Mouse (Mus musculus): ENCODE results near the gene Prok2. TPM values are rescaled to one million over a fixed set of nuclear protein-coding genes. Genes with fewer than 3 reads are reported as not detected.

Gene Prok2
- total RNA-seq, 2 experiments from 2014 or later, result 0.39 to 1.6 TPM

- intact Hi-C loops (cut with DNase I), result no loop called here
- DNase-seq (ENCODE audit: low spot score in 2 of 2), result no peak
Measured at GRCm38 (mm10) chr6:99700484-99700883, 25.7 kb downstream of the Prok2 start.

DNA sequence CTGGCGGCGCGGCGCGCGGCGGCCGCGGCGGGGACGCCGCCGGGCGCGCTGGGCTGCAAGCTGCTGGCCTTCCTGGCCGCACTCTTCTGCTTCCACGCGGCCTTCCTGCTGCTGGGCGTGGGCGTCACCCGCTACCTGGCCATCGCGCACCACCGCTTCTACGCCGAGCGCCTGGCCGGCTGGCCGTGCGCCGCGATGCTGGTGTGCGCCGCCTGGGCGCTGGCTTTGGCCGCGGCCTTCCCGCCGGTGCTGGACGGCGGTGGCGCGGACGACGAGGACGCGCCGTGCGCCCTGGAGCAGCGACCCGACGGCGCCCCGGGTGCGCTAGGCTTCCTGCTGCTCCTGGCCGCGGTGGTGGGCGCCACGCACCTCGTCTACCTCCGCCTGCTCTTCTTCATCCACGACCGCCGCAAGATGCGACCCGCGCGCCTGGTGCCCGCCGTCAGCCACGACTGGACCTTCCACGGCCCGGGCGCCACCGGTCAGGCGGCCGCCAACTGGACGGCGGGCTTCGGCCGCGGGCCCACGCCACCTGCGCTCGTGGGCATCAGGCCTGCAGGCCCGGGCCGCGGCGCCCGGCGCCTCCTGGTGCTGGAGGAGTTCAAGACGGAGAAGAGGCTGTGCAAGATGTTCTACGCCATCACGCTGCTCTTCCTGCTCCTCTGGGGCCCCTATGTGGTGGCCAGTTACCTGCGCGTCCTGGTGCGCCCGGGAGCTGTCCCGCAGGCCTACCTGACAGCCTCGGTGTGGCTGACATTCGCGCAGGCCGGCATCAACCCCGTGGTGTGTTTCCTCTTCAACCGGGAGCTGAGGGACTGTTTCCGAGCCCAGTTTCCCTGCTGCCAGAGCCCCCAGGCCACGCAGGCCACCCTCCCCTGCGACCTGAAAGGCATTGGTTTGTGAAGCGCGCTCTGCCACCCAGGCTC, 33.0 kb downstream of the Prok2 start:
- DNase-seq (ENCODE audit: low spot score in 2 of 2), result peak in 1 of 2 experiments; percentile 60
- intact Hi-C loops (cut with DNase I), result no loop called here

GRCm38 (mm10) chr6:99692206-99692915, 33.8 kb downstream of the Prok2 start, which contains the start of gene Gpr27:
Gene Gpr27 (plus strand): TSS chr6:99692679.
- DNase-seq (ENCODE audit: low spot score in 2 of 2), result peak; percentile 45 to 63
- intact Hi-C loops (cut with DNase I), result no loop called here

DNA sequence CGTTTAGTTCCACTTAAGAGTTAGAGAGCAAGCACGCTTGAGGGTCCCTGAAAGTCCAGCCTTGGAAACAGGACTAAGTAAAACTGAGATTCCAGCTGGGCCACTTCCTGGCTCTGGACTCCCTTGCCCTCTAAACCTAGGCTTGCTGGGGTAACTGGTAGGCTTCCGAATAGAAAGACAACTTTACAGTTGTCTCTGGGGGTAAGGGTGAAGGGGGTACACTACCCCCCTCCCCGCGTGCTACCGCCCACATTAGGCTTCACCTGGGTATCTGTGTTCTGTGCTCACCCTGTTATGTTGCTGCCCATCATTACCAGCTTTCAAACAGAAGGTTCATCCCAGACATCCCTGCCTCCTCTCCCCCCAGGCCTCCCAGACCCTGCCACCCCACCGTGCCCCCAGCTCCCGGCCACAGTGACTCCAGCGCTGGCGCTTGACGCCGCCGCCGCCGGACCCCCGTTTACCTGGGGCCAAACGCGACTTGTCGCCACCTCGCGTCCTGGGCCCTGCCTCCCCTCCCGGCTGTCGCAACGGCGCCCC, 34.5 kb downstream of the Prok2 start:
- intact Hi-C loops (cut with DNase I), result no loop called here

DNA sequence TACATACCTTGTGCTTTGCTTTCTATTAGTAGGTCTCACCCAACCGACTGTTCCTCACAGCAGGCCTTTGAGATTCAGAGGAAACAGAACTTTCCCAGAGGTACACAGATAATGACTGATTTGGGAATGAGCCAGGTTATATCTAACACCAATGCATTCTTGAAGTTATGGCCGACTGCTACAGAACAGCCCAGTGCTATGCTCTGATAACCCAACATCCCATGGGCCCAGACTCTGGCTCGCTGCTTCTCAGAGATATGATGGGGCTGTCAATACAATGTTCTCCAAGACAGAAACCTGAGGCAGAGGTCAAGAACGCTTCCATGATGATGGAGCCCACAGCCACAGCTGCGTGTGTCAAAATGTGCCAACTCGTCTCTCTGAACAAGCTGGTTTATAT, 37.7 kb downstream of the Prok2 start:
- intact Hi-C loops (cut with DNase I), result no loop called here
- DNase-seq (ENCODE audit: low spot score in 2 of 2), result no peak

More for the DNA sequence above, 34.5 kb downstream of the Prok2 start:
- DNase-seq (ENCODE audit: low spot score in 2 of 2), result no peak

DNA sequence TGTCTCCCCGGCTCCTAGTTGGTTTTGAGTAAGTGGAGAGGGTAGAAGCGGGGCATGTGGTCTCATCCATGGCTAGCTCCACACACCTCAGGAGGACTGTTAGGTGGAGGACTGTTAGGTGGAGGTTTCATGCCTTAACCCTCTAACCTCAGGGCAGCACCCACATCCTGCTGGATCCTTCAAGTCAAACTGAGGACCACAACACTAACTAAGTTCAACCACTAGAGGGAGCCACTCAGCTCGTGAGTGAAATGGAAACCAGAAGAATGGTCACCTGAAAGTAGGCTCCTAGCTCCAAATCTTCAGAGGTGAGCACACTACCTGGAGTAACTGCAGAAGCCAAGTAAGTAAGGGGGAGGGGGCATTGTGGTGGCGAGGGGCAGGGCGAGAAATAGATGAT, 41.3 kb downstream of the Prok2 start:
- no peak for DNase-seq (ENCODE audit: low spot score in 2 of 2)
- intact Hi-C loops (cut with DNase I), result no loop called here

GRCm38 (mm10) chr6:99683974-99684373, 42.2 kb downstream of the Prok2 start:
- no peak for DNase-seq (ENCODE audit: low spot score in 2 of 2)
- intact Hi-C loops (cut with DNase I), result no loop called here

- DNase-seq (ENCODE audit: low spot score in 2 of 2), result no peak
- intact Hi-C loops (cut with DNase I), result no loop called here
Measured at GRCm38 (mm10) chr6:99678108-99678507, 48.1 kb downstream of the Prok2 start.

DNA sequence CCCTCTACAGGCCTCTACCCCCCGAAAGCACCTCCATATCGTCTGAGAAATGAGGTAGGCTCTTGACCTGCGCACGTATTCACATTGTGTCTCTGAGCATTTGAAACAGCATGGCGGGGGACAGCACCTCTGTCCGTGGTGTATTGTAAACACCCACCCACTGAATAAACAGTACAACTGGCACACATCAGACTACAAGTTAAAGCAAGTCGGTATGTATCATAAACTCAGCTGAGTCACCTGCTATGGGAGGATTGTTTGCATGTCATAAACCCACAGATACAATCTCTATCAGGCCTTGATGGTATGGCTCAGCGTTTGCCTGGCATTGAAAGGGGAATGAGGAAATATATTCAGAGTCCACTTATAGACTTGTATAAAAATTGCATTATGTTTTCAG, 48.9 kb downstream of the Prok2 start:
- DNase-seq (ENCODE audit: low spot score in 2 of 2), result no peak
- intact Hi-C loops (cut with DNase I), result no loop called here

DNA sequence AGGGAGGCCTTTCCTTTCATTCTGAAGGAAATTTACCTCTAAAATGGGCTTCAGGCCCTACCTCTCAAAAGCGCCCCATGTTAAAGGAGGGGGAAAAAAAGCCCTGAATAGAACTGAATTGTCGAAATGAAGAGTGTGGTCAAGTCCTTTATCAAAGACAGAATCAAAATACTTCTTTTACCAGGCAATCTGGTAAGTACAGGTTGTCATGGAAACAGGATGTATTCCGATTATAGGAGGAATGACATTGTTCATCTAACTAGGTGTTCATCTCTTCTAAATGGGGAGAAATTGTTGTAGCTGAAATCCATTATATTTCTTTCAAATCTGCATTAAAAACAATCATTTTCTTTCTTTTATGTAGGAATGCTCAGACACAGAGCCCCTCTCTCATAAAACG, 51.7 kb downstream of the Prok2 start:
- DNase-seq (ENCODE audit: low spot score in 2 of 2), result no peak
- intact Hi-C loops (cut with DNase I), result no loop called here

DNA sequence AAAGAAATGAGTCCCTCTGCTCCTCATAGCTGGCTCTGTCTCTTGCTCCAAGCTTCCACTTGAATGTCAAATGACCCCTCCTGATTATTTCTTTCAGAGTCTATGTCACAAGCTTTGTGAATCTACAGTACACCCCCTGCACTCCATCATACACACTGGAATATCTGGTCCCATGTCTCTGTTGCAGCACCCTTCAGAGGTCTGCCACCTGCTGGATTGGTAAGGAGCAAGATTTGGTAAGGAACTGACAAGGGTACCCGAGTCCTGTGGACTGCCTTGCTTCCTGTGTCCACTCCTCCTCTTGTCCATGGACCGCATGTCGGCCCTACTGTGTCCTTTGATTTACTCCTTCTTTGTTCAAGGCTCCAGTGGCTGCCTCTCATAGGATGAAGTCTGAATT, 54.4 kb downstream of the Prok2 start:
- intact Hi-C loops (cut with DNase I), result no loop called here
- no peak for DNase-seq (ENCODE audit: low spot score in 2 of 2)

DNA sequence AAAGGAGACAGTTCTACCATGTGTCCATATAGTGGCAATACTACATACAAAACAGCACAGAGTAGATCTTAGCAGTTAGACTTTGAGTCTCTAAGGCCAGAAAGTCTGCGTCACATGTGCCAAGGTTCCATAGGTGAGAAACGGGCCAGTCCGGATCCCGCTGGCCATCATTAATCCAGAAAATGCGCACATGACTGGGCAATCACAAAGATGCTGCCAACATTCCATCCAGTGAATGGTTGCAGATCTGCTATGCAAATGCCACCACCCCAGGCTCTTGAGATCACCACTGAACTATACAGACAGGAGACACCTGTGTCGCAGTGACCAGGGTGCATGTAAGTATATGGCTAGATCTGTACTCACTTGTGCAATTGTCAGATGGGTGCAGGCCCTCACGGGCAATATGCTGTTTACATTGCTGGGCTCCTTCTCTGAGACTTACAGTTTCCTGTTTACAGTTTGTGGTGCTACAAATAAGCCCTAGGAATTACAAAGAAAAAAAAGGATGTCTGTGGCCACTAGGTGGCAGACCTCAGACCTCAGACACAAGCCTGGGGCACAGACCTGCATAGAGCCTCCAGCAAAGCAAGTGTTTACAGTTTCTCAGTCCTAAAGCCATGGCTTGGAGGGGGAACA, 55.6 kb downstream of the Prok2 start:
- DNase-seq (ENCODE audit: low spot score in 2 of 2), result peak; percentile 69
- intact Hi-C loops (cut with DNase I), result no loop called here

DNA sequence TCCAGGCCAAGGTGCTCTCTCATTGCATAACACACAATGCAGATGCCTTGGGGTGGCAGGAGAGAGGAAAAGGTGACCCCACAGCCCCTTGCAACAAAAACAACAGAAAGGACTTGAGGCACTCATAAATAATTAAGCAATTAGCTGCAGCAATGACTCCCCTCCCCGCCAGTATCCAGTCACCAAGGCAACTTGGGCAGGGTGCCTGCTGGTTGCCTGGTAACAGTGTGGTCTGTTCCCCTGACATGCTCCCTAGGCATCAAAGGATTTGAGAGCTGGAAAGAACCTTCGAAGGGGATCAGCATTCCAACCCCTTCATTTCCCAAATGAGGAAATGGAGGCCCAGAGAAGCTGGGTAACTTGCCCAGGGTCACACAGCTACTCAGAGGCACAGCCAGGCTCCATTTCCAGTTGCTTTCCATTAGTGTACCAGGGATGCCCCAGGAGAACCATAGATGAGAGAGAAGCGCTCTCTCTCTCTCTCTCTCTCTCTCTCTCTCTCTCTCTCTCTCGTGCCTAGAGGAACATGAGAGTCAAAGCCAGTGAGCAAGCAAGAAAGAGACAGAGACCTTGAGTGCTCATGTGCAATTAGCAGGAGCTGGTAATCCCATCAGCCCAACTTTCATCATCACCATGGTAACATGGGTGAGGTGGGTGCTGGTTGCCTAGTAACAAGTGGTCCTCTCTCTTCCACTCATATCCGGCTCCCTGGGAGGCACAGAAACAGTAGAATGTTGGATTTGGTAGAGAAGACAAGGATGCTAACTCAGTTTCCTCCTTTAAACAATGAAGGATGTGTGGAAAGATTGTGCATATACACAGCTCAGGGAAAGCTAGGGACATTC, 56.5 kb downstream of the Prok2 start:
- intact Hi-C loops (cut with DNase I), result no loop called here

DNA sequence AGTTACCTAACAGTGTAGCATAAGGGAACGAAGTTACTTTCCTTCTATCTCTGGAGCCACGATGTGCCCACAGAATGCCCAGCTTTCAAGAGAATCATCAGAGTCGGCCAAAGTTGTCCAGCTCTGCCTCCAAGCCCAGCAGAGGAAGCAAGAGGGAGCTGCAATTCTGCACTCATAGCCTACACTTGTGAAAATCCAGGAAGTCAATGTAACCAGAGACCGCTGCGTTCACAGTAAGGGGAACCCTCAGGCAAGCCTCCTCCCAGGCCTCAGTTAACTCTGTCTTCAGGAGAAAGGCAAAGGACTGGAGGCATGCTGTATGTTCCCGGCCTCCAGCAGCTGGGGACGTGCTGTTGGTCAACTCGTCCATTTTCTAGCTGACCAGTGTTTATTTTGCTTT, 58.9 kb downstream of the Prok2 start:
- intact Hi-C loops (cut with DNase I), result no loop called here
- no peak for DNase-seq (ENCODE audit: low spot score in 2 of 2)

More for the DNA sequence above, 56.5 kb downstream of the Prok2 start:
- peak; percentile 75 to 85 for DNase-seq (ENCODE audit: low spot score in 2 of 2)

- DNase-seq (ENCODE audit: low spot score in 2 of 2), result no peak
- intact Hi-C loops (cut with DNase I), result no loop called here
Measured at GRCm38 (mm10) chr6:99666318-99667171, 59.6 kb downstream of the Prok2 start, which contains the start of the genes Eif4e3 and Gm20696. Gene Eif4e3 (minus strand): TSS chr6:99666771. Gene Gm20696 (minus strand): TSS chr6:99666797.

DNA sequence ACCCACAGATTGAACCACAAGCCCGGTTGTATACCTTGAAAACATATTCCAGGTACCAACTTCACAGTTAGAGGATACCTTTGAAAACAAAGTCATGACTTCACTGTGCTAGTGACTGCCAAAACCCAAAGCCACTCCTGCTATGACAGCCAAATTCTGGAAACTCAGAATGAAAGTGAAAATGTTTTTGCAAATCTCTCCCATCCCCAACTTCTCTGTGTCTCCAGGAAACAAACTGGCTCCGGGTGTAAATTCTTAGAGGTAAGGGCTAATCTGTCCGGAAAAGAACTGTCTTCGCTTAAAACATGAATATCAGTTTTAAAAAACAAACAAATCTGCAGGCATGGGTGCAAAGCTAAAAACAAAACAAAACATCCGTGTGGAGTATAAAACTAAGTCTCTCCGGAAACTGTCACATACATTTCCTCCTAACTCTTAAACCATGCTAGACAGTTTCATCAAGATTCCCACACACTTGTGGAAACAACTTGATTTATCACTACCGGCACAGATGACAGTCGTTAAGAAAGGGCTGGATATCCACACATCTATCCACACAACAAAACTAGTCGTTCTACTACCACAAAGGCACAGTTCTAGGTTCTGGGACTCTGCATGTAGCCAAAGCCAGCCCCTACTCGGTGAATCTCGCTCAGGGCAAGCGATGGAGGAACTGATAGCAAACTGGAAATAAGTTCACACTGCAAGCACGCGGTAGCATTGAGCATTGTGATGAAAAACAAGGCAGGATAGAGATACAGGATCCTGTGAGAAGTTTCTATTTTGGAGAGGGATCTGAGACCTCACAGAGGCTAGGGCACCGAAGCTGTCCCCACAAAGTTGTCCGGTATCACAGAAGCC, 60.5 kb downstream of the Prok2 start:
- intact Hi-C loops (cut with DNase I), result no loop called here
- no peak for DNase-seq (ENCODE audit: low spot score in 2 of 2)

GRCm38 (mm10) chr6:99663232-99663631, 63.0 kb downstream of the Prok2 start:
- intact Hi-C loops (cut with DNase I), result no loop called here

More at GRCm38 (mm10) chr6:99663232-99663631, 63.0 kb downstream of the Prok2 start:
- DNase-seq (ENCODE audit: low spot score in 2 of 2), result no peak
